Mouse (Mus musculus) right cerebral cortex, postnatal 25 days (tissue): ENCODE data around the gene Serhl.
A peak's percentile ranks its signal among the peaks of the same experiment; 100 is the strongest.
"Not testable (repeated sequence)": the region's sequence is repeated elsewhere in the genome, so short reads cannot be mapped to it uniquely, and the experiment has no call there.

Experiments
- DNase-seq: peaks from one replicate; pipeline ENCODE4 v3.0.0; 2022

Serhl gene

DNA sequence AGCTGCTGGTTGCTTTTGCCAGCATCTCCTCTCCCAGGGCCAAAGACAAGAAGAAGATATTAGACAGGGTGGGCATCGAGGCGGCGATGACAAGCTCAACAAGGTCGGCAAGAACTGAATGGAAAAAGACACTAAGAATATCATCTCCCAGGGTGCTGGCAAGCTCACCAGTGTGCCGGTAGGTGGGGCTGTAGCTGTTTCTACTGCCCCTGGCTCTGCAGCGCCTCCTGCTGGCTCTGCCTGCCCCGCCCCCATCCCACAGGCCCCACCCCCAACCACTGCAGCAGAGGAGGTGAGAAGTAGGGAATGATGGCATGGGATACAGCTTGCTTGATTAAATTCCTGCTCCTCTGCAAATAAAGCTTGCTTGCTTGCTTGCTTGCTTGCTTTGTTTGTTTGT, 3.4 kb upstream of the Serhl start:
- peak; percentile 17 for DNase-seq

GRCm38 (mm10) chr15:83086636-83087328, 2.5 kb upstream of the Serhl start:
- no peak for DNase-seq

DNA sequence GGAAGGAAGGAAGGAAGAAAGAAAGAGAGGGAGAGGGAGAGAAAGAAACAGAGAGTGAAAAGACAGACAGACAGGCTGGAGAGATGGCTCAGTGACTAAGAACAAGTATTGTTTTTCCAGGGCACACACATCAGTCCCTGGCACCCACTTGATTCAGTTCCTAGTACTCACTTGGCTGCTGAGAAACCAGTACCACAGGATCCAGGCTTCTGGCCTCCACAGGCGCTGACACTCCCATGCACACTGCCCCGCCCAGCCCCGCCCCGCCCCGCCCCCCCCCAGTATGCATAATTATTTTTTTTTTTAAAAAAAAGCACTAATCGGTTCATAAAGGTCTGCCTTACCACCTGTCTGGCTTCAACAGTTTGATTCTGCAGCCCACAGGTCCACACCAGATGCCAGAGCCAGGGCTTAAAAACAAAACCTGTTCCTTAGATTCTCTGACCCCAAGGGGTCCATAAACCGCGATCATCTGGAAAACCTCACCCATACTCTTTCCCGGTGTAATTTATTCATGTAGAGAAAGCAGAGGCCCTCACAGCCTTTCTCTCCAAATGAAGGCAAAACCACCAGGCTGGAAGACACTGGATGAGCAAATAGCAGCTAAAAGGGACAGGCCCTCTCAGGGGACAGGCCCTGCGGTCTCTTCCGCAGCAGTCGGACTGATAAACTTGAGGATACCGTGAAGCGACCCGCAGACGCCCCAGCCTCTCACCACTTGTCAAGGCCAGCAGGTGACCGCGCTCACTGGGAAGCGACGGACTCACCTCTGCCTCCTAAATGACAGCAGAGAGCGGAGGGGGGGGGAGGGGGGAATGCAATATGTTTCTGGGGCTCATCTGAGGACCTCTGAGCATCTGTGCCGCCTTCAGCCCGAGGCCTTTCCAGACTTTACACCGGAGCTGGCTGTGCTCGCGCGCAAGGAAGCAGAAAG, 544 bp upstream of the Serhl start:
- DNase-seq: no peak

- DNase-seq: no peak
These were observed 1.6 kb downstream of the Serhl start for GRCm38 (mm10) chr15:83090874-83091273.

GRCm38 (mm10) chr15:83093687-83094086, 4.4 kb downstream of the Serhl start:
- no peak for DNase-seq

DNA sequence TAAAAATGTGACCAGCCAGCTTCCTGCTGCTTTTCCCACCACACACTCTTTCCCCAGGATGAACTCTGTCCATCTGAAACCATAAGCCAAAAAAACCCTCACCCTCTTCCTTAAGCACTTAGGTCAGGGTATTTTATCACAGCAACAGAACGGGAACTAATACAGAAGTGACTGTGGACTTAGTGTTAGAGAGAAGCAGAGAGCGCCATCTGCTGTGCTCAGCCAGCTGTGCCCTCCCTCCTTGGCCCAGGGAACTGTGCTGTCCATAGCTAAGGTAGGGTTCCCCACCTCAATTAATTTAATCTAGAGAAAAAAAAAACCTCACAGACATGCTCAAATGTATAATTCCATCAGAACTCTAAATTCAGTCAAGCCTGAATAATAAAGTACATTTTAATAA, 6.6 kb downstream of the Serhl start:
- no peak for DNase-seq

DNA sequence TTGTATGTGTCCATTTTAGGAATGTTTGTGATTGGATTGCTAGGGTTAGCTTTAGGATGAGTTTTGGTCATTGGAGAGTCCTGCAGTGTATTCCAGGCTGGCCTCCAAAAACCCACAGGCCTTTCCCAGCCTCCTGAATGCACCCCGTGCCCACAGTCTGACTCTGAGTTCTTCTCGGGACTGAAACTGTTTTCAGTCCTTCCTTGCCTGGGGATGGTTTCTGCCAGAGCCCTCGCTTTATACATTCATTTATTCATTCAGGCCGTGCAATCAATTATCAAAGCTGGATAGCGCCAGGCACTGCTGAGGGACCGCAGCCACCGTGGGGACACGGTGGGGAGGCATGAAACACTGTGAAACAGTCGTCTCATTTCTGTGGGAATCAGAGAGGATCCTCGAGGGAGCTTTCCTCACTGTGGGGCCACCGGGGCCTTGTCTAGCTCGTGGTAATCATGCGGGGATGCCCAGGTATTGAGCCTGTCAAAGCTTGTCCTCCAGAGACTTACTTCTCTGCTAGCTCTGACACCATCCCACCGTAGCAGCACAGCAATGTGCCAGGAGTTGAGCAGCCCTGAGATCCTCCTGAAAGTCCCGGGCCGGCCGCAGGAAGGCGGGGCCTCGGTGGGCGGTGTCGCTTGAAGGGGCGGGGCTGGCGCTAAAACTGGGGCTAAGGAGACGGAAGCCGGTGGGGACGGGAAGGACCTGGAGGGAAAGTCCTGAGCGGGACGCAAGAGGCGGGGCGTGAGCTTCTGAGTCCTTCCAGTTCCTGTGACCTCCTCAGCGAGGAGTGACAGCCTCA, 10.4 kb downstream of the Serhl start:
- peak; percentile 63 for DNase-seq

GRCm38 (mm10) chr15:83100332-83100662, 11.0 kb downstream of the Serhl start:
- DNase-seq: no peak

GRCm38 (mm10) chr15:83103111-83103510, 13.8 kb downstream of the Serhl start:
- no peak for DNase-seq

DNA sequence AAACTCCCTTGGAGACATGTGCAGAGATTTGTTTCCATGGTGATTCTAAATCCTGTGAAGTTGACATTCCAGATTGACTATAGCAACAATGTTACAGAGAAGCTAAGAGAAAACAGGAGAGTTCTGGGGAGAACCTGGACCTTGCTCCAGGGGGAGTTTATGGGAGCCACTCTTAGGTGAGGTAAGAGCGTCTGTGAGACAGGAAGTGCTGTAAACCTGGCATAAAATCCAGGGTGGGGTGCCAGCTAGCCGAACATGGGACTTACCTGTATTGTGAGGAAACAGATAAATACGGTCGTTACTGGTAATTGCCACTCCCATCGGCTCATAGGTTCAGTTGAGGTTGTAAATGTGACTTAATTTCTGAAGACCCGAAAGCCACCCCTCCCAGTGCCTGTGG, 17.1 kb downstream of the Serhl start:
- no peak for DNase-seq

DNA sequence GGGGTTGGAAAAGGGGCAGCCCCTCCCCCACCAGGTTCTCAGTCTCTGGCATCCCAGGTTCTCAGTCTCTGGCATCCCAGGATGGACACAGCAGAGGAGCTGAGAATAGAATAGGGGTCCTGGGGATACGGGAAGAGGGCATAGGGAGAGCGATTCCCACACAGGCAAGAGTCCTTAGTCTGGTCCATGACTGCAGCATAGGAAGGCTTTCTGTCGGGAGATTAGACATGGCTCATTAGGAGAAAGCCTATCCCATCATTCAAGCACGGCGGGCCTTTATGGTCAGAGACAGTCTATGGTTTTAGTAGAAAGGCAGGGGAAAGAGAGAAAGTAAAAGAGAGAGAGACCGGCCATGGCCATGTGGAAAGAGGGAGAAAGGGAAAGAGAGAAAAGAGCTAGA, 18.5 kb downstream of the Serhl start:
- DNase-seq: no peak

GRCm38 (mm10) chr15:83111290-83111689, 22.0 kb downstream of the Serhl start:
- DNase-seq: no peak

DNA sequence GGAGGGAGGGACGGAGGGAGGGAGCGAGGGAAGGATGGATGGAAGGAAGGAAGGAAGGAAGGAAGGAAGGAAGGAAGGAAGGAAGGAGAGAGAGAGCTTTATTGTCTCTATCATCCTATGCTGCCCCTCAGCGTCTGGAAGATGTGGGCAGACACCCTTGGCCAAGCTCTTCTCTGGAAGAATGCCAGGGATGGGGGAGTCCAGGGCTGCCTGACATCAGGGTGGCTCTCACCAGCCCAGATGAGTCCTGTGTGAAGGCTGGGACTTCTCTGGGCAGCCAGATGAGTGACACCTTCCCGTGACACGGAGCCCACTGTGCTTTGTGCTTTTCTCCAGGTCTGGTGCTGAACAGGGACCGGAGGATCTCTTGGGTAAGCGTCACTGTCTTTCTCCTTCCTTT, 22.6 kb downstream of the Serhl start:
- DNase-seq: no peak

- peak; percentile 52 for DNase-seq
These were observed 23.6 kb downstream of the Serhl start for GRCm38 (mm10) chr15:83112898-83113297.

DNA sequence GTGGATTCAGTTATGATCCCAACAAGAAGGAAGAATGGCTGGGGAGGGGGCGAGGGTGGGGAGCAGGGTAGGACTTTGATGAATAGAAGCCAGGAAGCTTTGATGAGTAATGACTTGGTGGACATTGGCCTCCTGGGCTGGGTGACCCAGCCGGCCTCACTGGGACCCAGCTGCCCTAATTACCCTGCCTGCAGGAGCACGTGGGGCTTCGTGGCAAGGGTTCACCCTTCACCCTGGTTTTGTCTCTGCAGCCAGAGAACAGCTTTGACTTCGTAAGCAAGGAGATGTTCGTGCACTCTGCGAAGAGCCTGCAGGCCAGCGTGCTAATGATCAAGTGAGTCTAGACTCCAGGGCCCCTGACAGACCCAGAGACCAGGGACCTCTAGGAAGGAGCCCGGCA, 24.8 kb downstream of the Serhl start:
- no peak for DNase-seq

DNA sequence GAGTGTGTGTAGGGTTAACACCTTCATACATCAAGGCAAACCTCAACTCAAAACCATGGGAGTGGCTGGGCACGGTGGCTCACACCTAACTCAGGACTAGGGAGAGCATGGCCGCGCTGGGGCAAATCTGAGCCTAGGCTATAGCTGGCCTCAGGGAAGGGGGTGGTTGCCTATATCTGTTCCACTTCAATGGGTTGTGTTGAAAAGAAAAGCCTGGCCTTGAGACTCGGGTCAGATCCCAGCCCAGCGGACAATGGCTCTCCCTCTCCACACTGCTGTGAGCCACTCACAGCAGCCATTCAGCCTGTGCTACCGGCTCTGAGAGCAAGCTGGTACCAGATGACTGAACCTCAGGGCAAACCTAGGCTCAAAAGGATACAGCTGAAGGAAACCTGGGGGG, 25.8 kb downstream of the Serhl start:
- no peak for DNase-seq

GRCm38 (mm10) chr15:83118360-83118759, 29.1 kb downstream of the Serhl start:
- DNase-seq: no peak

DNA sequence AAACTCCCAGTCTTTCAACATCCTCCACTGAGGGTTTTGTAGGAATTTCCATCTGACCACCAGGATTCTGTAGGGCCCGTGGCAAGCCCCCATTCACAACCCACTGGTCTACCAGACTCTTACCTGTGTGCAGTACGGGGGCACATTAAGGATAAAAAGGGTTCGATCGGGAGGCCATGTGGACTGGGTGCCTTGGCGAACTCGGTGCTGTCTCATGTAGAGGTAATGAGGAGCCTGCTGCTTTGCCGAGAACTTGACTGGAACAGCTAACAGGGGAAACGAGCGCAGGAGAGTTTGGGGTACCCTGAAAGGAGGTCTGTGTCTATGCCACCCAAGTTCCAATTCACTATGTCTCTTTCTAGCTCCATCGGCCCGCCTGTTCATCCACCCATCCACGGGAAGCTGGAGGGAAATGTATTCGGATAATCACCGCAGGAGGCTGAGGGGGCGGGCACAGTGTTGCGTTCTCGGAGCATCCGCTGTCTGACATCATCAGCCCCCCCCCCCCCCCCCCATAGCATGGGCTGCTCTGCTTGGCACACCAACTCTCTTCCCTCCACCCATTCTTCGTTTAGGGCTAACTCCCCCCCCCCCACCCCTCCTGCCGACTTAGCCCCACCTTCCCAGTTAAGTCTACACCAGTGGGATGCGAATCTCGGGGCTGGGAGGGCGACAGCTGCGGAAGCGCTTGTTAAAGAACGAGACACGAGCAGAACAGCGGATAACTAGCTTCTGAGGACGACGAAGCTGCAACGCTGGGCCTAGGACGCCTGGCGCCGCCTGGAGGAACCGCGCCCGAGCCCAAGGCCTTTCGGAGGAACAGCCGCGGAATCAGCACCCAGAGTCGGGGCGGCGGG, 32.6 kb downstream of the Serhl start:
- peak; percentile 66 for DNase-seq

- DNase-seq: peak; percentile 95
These were observed 33.4 kb downstream of the Serhl start, which contains the start of gene Rrp7a for GRCm38 (mm10) chr15:83122566-83123145. TSS of gene Rrp7a (minus strand) at chr15:83122801.

DNA sequence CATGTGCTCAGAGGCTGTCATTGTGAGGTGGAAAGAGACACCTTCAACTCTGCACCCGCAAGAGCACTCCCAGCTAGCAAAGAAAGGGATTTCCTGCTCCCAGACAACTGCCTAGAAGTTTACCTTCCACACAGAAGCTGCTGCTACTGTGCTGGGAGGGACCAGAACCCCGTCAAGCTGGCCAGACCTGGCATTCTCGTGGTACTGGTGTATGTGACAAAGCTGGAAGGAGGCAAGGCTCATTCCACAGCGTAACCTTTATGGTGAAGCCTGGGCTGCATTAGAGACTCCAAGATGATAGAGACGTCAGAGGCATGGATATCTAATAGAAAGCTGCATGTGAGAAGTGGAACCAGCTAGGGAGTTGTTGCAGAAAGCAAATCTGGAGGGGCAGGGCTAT, 35.3 kb downstream of the Serhl start:
- no peak for DNase-seq

GRCm38 (mm10) chr15:83126582-83126981, 37.3 kb downstream of the Serhl start:
- no peak for DNase-seq

DNA sequence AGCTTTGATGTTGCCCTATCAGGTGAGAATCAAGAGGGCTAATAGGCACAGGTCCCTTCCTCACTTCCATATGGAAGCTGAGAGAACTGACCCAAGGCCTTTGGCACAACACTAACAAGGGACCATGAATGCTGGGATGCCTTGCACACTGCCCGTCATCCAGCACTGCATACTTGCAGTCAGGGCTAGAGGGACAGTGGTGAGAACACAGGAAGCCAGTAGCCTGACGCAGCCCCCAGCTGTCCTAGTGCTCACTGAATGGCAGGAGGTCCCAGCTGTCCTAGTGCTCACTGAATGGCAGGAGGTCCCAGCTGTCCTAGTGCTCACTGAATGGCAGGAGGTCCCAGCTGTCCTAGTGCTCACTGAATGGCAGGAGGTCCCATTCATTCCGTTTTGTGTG, 37.7 kb downstream of the Serhl start:
- DNase-seq: not testable (repeated sequence)
